Mouse (Mus musculus): ENCODE measurements around the gene Ppp1r14d. TPM values are rescaled to one million over a fixed set of nuclear protein-coding genes. Genes with fewer than 3 reads are reported as not detected.

Ppp1r14d gene
- polyA plus RNA-seq (2016; fragmentation: Nextera tagmentation; extraction: Ambion mirVana), result 0.37 TPM in 1 of 2 replicates, not detected in the other

GRCm38 (mm10) chr2:119229775-119230704 is at the start of gene Ppp1r14d:
Gene Ppp1r14d, minus strand, starts transcription at chr2:119229906.
- Histone ChIP-seq H3K9me3 (replicated peaks) (no peaks in the 10 kb centered on the region), H3K4me2 (replicated peaks) (no peak within 1 kb of the TSS), H3K27me3 (peaks cover 8% of the 10 kb centered on the region), H3K36me3 (no peaks in the 10 kb centered on the region), H3K4me3 (no peak within 1 kb of the TSS), H3K9ac (no peak within 1 kb of the TSS), H3K4me1 (no peaks in the 10 kb centered on the region), H3K27ac (no peak within 1 kb of the TSS)
- WGBS, result 79% methylated on average over 6 of the region's 6 CpGs
- ATAC-seq (ENCODE audit: low FRiP score), result no peak

- H3K27ac ChIP-seq, result no peak overlapping the region
- no peaks in the 10 kb centered on the region for H3K36me3 ChIP-seq
- H3K9me3 ChIP-seq (replicated peaks), result no peaks in the 10 kb centered on the region
- H3K9ac ChIP-seq, result no peak overlapping the region
- H3K4me2 ChIP-seq (replicated peaks), result no peak overlapping the region
- H3K4me3 ChIP-seq, result no peak overlapping the region
- no peak for ATAC-seq (ENCODE audit: low FRiP score)
- 89% methylated on average over 23 of the region's 23 CpGs for WGBS
- no peaks in the 10 kb centered on the region for H3K4me1 ChIP-seq
- no peaks in the 10 kb centered on the region for H3K27me3 ChIP-seq
Measured at GRCm38 (mm10) chr2:119277810-119278209, 48.1 kb upstream of the Ppp1r14d start.

- no peaks in the 10 kb centered on the region for H3K36me3 ChIP-seq
- 78% methylated on average over 7 of the region's 7 CpGs for WGBS
- no peak for ATAC-seq (ENCODE audit: low FRiP score)
- no peaks in the 10 kb centered on the region for H3K27me3 ChIP-seq
- H3K4me2 ChIP-seq (replicated peaks), result no peak overlapping the region
- H3K9ac ChIP-seq, result no peak overlapping the region
- no peaks in the 10 kb centered on the region for H3K4me1 ChIP-seq
- no peak overlapping the region for H3K4me3 ChIP-seq
- H3K9me3 ChIP-seq (replicated peaks), result no peaks in the 10 kb centered on the region
- H3K27ac ChIP-seq, result no peak overlapping the region
Measured at GRCm38 (mm10) chr2:119276926-119277325, 47.2 kb upstream of the Ppp1r14d start.

GRCm38 (mm10) chr2:119274126-119274525 is 44.4 kb upstream of the Ppp1r14d start:
- H3K4me1 ChIP-seq, result peaks cover 5% of the 10 kb centered on the region; the same call in 1 of the 2 replicates
- ATAC-seq (ENCODE audit: low FRiP score), result no peak
- no peak overlapping the region for H3K4me3 ChIP-seq
- peaks cover 15% of the 10 kb centered on the region for H3K27me3 ChIP-seq
- no peak overlapping the region for H3K4me2 ChIP-seq (replicated peaks)
- H3K27ac ChIP-seq, result no peak overlapping the region
- H3K9ac ChIP-seq, result no peak overlapping the region
- 85% methylated on average over 1 of the region's 1 CpGs for WGBS
- H3K36me3 ChIP-seq, result no peaks in the 10 kb centered on the region
- no peaks in the 10 kb centered on the region for H3K9me3 ChIP-seq (replicated peaks)

GRCm38 (mm10) chr2:119270643-119271331 is 41.1 kb upstream of the Ppp1r14d start, which contains the start of gene Rhov:
Gene Rhov, minus strand, starts transcription at chr2:119271272.
- under 1% methylated on average over 44 of the region's 49 CpGs for WGBS
- H3K9ac ChIP-seq, result peak within 1 kb of the TSS; percentile 80
- peak; percentile 90 for ATAC-seq (ENCODE audit: low FRiP score)
- H3K27ac ChIP-seq, result peak within 1 kb of the TSS; percentile 57; the same call in 1 of the 2 replicates
- H3K36me3 ChIP-seq, result no peaks in the 10 kb centered on the region
- H3K27me3 ChIP-seq, result peaks cover 30% of the 10 kb centered on the region
- H3K4me1 ChIP-seq, result peaks cover 5% of the 10 kb centered on the region; the same call in 1 of the 2 replicates
- H3K9me3 ChIP-seq (replicated peaks), result no peaks in the 10 kb centered on the region
- peak within 1 kb of the TSS; percentile 95 for H3K4me2 ChIP-seq (replicated peaks)
- peak within 1 kb of the TSS; percentile 66 for H3K4me3 ChIP-seq

GRCm38 (mm10) chr2:119270286-119270642 is 40.6 kb upstream of the Ppp1r14d start:
- no peak for ATAC-seq (ENCODE audit: low FRiP score)
- 45% methylated on average over 9 of the region's 9 CpGs for WGBS
- peak overlapping the region; percentile 80; the same call in 1 of the 2 replicates for H3K9ac ChIP-seq

GRCm38 (mm10) chr2:119263813-119264212 is 34.1 kb upstream of the Ppp1r14d start:
- H3K9ac ChIP-seq, result no peak overlapping the region
- 87% methylated on average over 5 of the region's 5 CpGs for WGBS

More at GRCm38 (mm10) chr2:119270286-119270642, 40.6 kb upstream of the Ppp1r14d start:
- H3K4me3 ChIP-seq, result peak overlapping the region; percentile 66
- H3K4me2 ChIP-seq (replicated peaks), result peak overlapping the region; percentile 95
- H3K27ac ChIP-seq, result no peak overlapping the region
- H3K27me3 ChIP-seq, result peaks cover 30% of the 10 kb centered on the region
- H3K36me3 ChIP-seq, result no peaks in the 10 kb centered on the region
- H3K9me3 ChIP-seq (replicated peaks), result no peaks in the 10 kb centered on the region
- H3K4me1 ChIP-seq, result peaks cover 5% of the 10 kb centered on the region; the same call in 1 of the 2 replicates

GRCm38 (mm10) chr2:119262978-119263377 is 33.3 kb upstream of the Ppp1r14d start:
- peaks cover 11% of the 10 kb centered on the region for H3K27me3 ChIP-seq
- H3K4me2 ChIP-seq (replicated peaks), result no peak overlapping the region
- no peaks in the 10 kb centered on the region for H3K36me3 ChIP-seq
- H3K27ac ChIP-seq, result no peak overlapping the region
- H3K9me3 ChIP-seq (replicated peaks), result no peaks in the 10 kb centered on the region
- WGBS, result 52% methylated on average over 8 of the region's 8 CpGs
- H3K9ac ChIP-seq, result no peak overlapping the region
- H3K4me1 ChIP-seq, result no peaks in the 10 kb centered on the region
- no peak for ATAC-seq (ENCODE audit: low FRiP score)
- no peak overlapping the region for H3K4me3 ChIP-seq

More at GRCm38 (mm10) chr2:119263813-119264212, 34.1 kb upstream of the Ppp1r14d start:
- Histone ChIP-seq H3K9me3 (replicated peaks) (no peaks in the 10 kb centered on the region), H3K4me1 (no peaks in the 10 kb centered on the region), H3K36me3 (no peaks in the 10 kb centered on the region), H3K27me3 (peaks cover 17% of the 10 kb centered on the region), H3K4me2 (replicated peaks) (no peak overlapping the region), H3K27ac (no peak overlapping the region), H3K4me3 (no peak overlapping the region)
- ATAC-seq (ENCODE audit: low FRiP score), result no peak

GRCm38 (mm10) chr2:119261326-119261725 is 31.6 kb upstream of the Ppp1r14d start:
- H3K4me1 ChIP-seq, result no peaks in the 10 kb centered on the region
- H3K27me3 ChIP-seq, result peaks cover 6% of the 10 kb centered on the region
- WGBS, result 55% methylated on average over 2 of the region's 2 CpGs
- H3K36me3 ChIP-seq, result no peaks in the 10 kb centered on the region
- H3K9ac ChIP-seq, result no peak overlapping the region
- no peak overlapping the region for H3K4me2 ChIP-seq (replicated peaks)
- no peak overlapping the region for H3K27ac ChIP-seq
- H3K4me3 ChIP-seq, result no peak overlapping the region
- no peaks in the 10 kb centered on the region for H3K9me3 ChIP-seq (replicated peaks)
- no peak for ATAC-seq (ENCODE audit: low FRiP score)

- no peak overlapping the region for H3K4me3 ChIP-seq
- H3K27me3 ChIP-seq, result peaks cover 6% of the 10 kb centered on the region
- no peak overlapping the region for H3K27ac ChIP-seq
- H3K4me2 ChIP-seq (replicated peaks), result no peak overlapping the region
- no peak for ATAC-seq (ENCODE audit: low FRiP score)
- no peaks in the 10 kb centered on the region for H3K9me3 ChIP-seq (replicated peaks)
- H3K4me1 ChIP-seq, result no peaks in the 10 kb centered on the region
- H3K9ac ChIP-seq, result no peak overlapping the region
- WGBS, result 60% methylated on average over 1 of the region's 1 CpGs
- no peaks in the 10 kb centered on the region for H3K36me3 ChIP-seq
Measured at GRCm38 (mm10) chr2:119260518-119260917, 30.8 kb upstream of the Ppp1r14d start.

GRCm38 (mm10) chr2:119254976-119255375 is 25.3 kb upstream of the Ppp1r14d start:
- Histone ChIP-seq H3K9me3 (replicated peaks) (no peaks in the 10 kb centered on the region), H3K36me3 (no peaks in the 10 kb centered on the region), H3K4me2 (replicated peaks) (no peak overlapping the region), H3K27me3 (peaks cover 21% of the 10 kb centered on the region), H3K4me3 (no peak overlapping the region), H3K4me1 (no peaks in the 10 kb centered on the region), H3K9ac (no peak overlapping the region), H3K27ac (no peak overlapping the region)
- WGBS, result 15% methylated on average over 7 of the region's 7 CpGs
- no peak for ATAC-seq (ENCODE audit: low FRiP score)

- H3K27ac ChIP-seq, result no peak overlapping the region
- no peaks in the 10 kb centered on the region for H3K4me1 ChIP-seq
- H3K4me3 ChIP-seq, result no peak overlapping the region
- H3K9me3 ChIP-seq (replicated peaks), result no peaks in the 10 kb centered on the region
- no peaks in the 10 kb centered on the region for H3K36me3 ChIP-seq
- peak overlapping the region; percentile 11; the same call in 1 of the 2 replicates for H3K4me2 ChIP-seq (replicated peaks)
- ATAC-seq (ENCODE audit: low FRiP score), result peak; percentile 43; the same call in 1 of the 2 replicates
- peaks cover 22% of the 10 kb centered on the region for H3K27me3 ChIP-seq
- H3K9ac ChIP-seq, result no peak overlapping the region
- WGBS, result 17% methylated on average over 11 of the region's 11 CpGs
Measured at GRCm38 (mm10) chr2:119250826-119251478, 21.2 kb upstream of the Ppp1r14d start.
